In the genomic region with DNA sequence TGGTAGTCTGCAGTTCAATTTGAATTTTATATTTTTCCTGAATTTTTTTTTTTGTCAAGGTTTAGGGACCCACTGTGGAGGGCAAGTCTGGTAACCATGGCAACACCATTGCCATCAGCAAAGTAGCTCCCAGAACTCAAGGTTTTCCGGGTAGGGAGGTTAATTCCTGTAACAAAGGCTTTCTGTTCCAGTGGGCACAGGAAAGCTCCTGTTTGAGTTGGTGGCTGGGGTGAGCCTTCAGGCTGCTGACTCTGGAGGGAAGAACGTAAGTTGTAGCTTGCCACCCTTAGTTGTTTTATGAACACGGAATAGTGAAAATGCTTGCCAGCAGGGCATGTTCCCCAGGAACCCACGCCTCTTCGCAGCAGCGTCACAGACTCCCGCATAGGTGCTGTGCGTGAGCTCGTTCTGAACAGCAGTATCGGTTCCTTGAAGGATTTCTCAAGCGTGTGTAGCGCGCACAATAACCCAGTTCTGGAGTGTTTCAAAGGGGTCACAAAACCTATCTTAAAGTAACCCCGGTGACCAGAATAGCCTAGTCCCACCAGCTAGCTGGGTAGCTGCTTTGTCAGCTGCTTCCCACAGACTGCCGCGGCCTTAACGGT, we compare ENCODE assay signal across 9 mouse cellular contexts. TPM values are rescaled to one million over a fixed set of nuclear protein-coding genes. Genes with fewer than 3 reads are reported as not detected.
A peak's percentile ranks its signal among the peaks of the same experiment; 100 is the strongest.
DNase-seq lines count a peak whose midpoint lies in the region; ATAC-seq lines count a peak whose summit lies in the region.
"Had no signal": no experiment of that assay in that cellular context is flagged by ENCODE, and none has a peak within 500 bp of the region (broad histone marks: within the 10 kb centered on the region; RNA-seq: fewer than 3 reads in every experiment).

Gene B3galt5, plus strand, starts transcription at position 436 of the 605 bp plus-strand sequence.

- peak; percentile 25 for DNase-seq in right cerebral cortex, adult 18-20 months
- no peak for DNase-seq in right cerebral cortex, postnatal 14 days
- DNase-seq in left cerebral cortex, postnatal 25 days (ENCODE audit: low spot score in 2 of 2) = peak in 1 of 2 experiments; percentile 15
- no peak for DNase-seq in yolk sac, embryonic 10.5 days (ENCODE audit: low spot score)
- no peak for DNase-seq in gastrocnemius, adult 18-20 months (ENCODE audit: low spot score)
- no peak for DNase-seq in retina, embryonic 14.5 days (ENCODE audit: low spot score)
- DNase-seq: cerebellum, postnatal 36 days had no signal

- ATAC-seq in forebrain, embryonic 15.5 days (replicated peaks) = no peak

- no peak within 1 kb of the TSS for H3K9ac ChIP-seq in forebrain, embryonic 15.5 days (replicated peaks)

- no peaks in the 10 kb centered on the region for H3K9me3 ChIP-seq in forebrain, embryonic 15.5 days

- 0 out of 2 replicates have a peak, but pooled peaks cover 7% of the 10 kb centered on the region for H3K4me1 ChIP-seq in forebrain, embryonic 15.5 days

- WGBS in forebrain, embryonic 15.5 days = 53% methylated on average over 17 of the region's 17 CpGs

- H3K4me3 ChIP-seq in forebrain, embryonic 15.5 days = no peak within 1 kb of the TSS

- intact Hi-C loops in left cerebral cortex, postnatal 25 days (cut with DNase I) = loop anchor here (10.0 kb wide), 1 partner anchor 439 kb away; no protein-coding TSS in a partner anchor

- no peaks in the 10 kb centered on the region for H3K36me3 ChIP-seq in forebrain, embryonic 15.5 days

- H3K4me2 ChIP-seq in forebrain, embryonic 15.5 days (replicated peaks) = 0 out of 2 replicates have a peak within 1 kb of the TSS, but pooled peaks have one; percentile 10

- H3K27me3 ChIP-seq in forebrain, embryonic 15.5 days = no peaks in the 10 kb centered on the region

- H3K27ac ChIP-seq in forebrain, embryonic 15.5 days (replicated peaks) = peak within 1 kb of the TSS; percentile 52; the same call in 1 of the 2 replicates
- H3K27ac ChIP-seq: macrophage had no signal

RNA-seq across cellular contexts. Expression of gene B3galt5, which starts in this region (rescaled TPM):
- 1.1 and 1.6 TPM in 2 replicates for polyA plus RNA-seq in forebrain, embryonic 15.5 days (2015; fragmentation: Nextera tagmentation; extraction: Ambion mirVana)
- 10 to 100 TPM; 15.7 to 19.4 TPM for total RNA-seq in left cerebral cortex, postnatal 25 days (2021)
- total RNA-seq in gastrocnemius, adult 18-20 months (2021) = not detected
- polyA plus RNA-seq: macrophage had no signal

Comparison
In these comparisons a context has a peak if more than half of its experiments do, and no peak if none do; other contexts are left out.
1. RNA of gene B3galt5 (total RNA-seq): 15.7 to 19.4 TPM in left cerebral cortex, postnatal 25 days; not detected in gastrocnemius, adult 18-20 months; every median in the first group is over 10 times any median in the second.